Mouse (Mus musculus) heart, adult 11 months (tissue): ENCODE measurements around the gene Pten.
"Not testable (repeated sequence)": the region's sequence is repeated elsewhere in the genome, so short reads cannot be mapped to it uniquely, and the experiment has no call there.

Experiments
- DNase-seq: peaks from one replicate; pipeline ENCODE4 v3.0.0; 2022

Gene Pten

GRCm38 (mm10) chr19:32755104-32755791 is 2.0 kb upstream of the Pten start:
- DNase-seq = no peak

- DNase-seq = peak; percentile 100
These were observed 1.3 kb upstream of the Pten start for GRCm38 (mm10) chr19:32755792-32756635.

GRCm38 (mm10) chr19:32756636-32756899 is 729 bp upstream of the Pten start:
- no peak for DNase-seq

- peak; percentile 96 for DNase-seq
These were observed 815 bp downstream of the Pten start for GRCm38 (mm10) chr19:32757831-32758792.

GRCm38 (mm10) chr19:32758793-32759161 is 1.5 kb downstream of the Pten start:
- no peak for DNase-seq

GRCm38 (mm10) chr19:32759357-32760024 is 2.2 kb downstream of the Pten start:
- DNase-seq = no peak

GRCm38 (mm10) chr19:32760499-32760898 is 3.2 kb downstream of the Pten start:
- DNase-seq = peak; percentile 91

GRCm38 (mm10) chr19:32761162-32761561 is 3.9 kb downstream of the Pten start:
- no peak for DNase-seq

- DNase-seq = no peak
These were observed 5.2 kb downstream of the Pten start for GRCm38 (mm10) chr19:32762493-32762892.

- DNase-seq = peak; percentile 90
These were observed 21.1 kb downstream of the Pten start for GRCm38 (mm10) chr19:32778411-32778810.

- DNase-seq = peak; percentile 79
These were observed 21.8 kb downstream of the Pten start for GRCm38 (mm10) chr19:32779131-32779530.

GRCm38 (mm10) chr19:32781305-32782071 is 24.2 kb downstream of the Pten start:
- no peak for DNase-seq

- DNase-seq = peak; percentile 95
These were observed 30.1 kb downstream of the Pten start for GRCm38 (mm10) chr19:32787388-32787787.

- not testable (repeated sequence) for DNase-seq
These were observed 30.7 kb downstream of the Pten start for GRCm38 (mm10) chr19:32788016-32788415.

GRCm38 (mm10) chr19:32789535-32789934 is 32.2 kb downstream of the Pten start:
- no peak for DNase-seq

GRCm38 (mm10) chr19:32792610-32793009 is 35.3 kb downstream of the Pten start:
- peak; percentile 95 for DNase-seq

GRCm38 (mm10) chr19:32793901-32794300 is 36.6 kb downstream of the Pten start:
- DNase-seq = no peak

GRCm38 (mm10) chr19:32800557-32800956 is 43.3 kb downstream of the Pten start:
- no peak for DNase-seq

GRCm38 (mm10) chr19:32804703-32805102 is 47.4 kb downstream of the Pten start:
- no peak for DNase-seq

- no peak for DNase-seq
These were observed 50.3 kb downstream of the Pten start for GRCm38 (mm10) chr19:32807610-32808009.

- no peak for DNase-seq
These were observed 51.4 kb downstream of the Pten start for GRCm38 (mm10) chr19:32808690-32809089.

- DNase-seq = no peak
These were observed 51.8 kb downstream of the Pten start for GRCm38 (mm10) chr19:32809117-32809516.
